Mouse (Mus musculus) embryonic facial prominence, embryonic 10.5 days (tissue): Measurements from ENCODE around the gene Gzmm. TPM values are rescaled to one million over a fixed set of nuclear protein-coding genes. Genes with fewer than 3 reads are reported as not detected.

Experiments used
- DNase-seq: peaks from one replicate; pipeline ENCODE4 v3.0.0-alpha.2; 2017; ENCODE audit warnings: low spot score
- H3K27ac ChIP-seq: fragments of 300-500 bp; sonication (generic); replicated peaks from 2 replicates; pipeline ENCODE4 v1.5.1; 2016; ENCODE audit warnings: mild to moderate bottlenecking
- H3K27me3 ChIP-seq: fragments of 300-500 bp; sonication (generic); replicated peaks from 2 replicates; pipeline ENCODE4 v1.6.1; 2016; ENCODE audit warnings: low read depth, mild to moderate bottlenecking; ENCODE audit not compliant: poor library complexity, severe bottlenecking
- H3K36me3 ChIP-seq: fragments of 300-500 bp; sonication (generic); replicated peaks from 2 replicates; pipeline ENCODE4 v1.6.1; 2016; ENCODE audit warnings: mild to moderate bottlenecking, moderate library complexity
- H3K4me1 ChIP-seq: fragments of 300-500 bp; sonication (generic); 2 replicates; pipeline ENCODE4 v1.6.1; 2016
- H3K4me3 ChIP-seq: fragments of 300-500 bp; sonication (generic); 2 replicates; pipeline ENCODE4 v1.5.1; 2016; ENCODE audit warnings: mild to moderate bottlenecking, moderate library complexity
- H3K9me3 ChIP-seq: fragments of 300-500 bp; sonication (generic); 2 replicates; pipeline ENCODE4 v1.6.1; 2016; ENCODE audit warnings: mild to moderate bottlenecking
- whole genome bisulfite sequencing: fragments of 180-500 bp; shearing (Covaris S2); methylation state at CpG from one replicate; pipeline ENCODE4 v1.1.7; 2016; 5-methylcytosine and 5-hydroxymethylcytosine counted together
- polyA plus RNA-seq: library from polyadenylated mRNA; unstranded; fragments of >200 nt; fragmentation: Nextera tagmentation; extraction: Ambion mirVana; gene quantifications from 2 replicates; pipeline ENCODE4 v1.2.1, GENCODE M21; 2016

The Gzmm gene
- polyA plus RNA-seq, 1 experiment from 2014 or later: 1.5 TPM

DNA sequence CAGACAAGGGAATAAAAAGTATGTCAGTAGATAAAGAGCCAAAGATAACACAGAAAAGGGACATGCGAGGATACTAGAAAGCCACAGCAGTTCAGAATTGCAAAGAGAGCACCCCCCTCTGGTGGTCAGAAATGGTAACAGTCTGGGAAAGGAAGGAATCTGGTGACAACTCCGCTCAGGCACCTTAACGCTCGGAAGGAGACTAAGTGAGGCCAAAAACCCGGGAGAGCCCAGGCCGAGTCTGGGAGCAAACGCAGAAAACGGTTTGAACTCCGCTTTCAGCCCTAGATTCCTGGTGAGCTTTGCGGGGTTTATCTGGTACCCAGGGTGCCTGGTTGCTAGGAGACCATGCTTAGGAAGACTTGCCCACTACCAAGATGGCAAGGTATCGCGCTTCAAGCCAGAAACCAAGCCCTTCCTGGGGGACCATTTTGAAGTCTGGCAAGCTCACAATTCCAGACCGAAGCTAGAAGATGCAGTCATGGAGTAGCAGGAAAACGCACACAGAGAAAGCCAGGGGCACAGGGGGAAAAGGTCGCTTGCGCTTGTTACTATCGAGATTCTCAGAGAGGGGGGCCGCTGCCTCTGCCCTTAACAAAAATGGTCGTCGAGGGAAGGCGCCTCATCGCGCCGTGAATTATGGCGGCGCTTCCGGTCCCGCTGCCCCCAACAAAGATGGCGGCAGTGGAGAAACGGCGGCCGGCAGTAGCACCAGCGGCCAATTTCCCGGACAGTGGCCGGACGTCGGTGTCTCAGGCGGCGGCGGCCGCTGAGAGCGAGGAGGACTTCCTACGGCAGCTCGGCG lies 19.8 kb upstream of the Gzmm start, which contains the start of gene Tpgs1:
Tpgs1 (plus strand) TSS at position 599 of the 805 bp plus-strand sequence.
- peak; percentile 91 for DNase-seq
- 0% methylated on average over 45 of the region's 45 CpGs for WGBS
- no peaks in the 10 kb centered on the region for H3K9me3 ChIP-seq
- peaks cover 21% of the 10 kb centered on the region for H3K36me3 ChIP-seq
- H3K4me1 ChIP-seq: peaks cover 26% of the 10 kb centered on the region
- no peaks in the 10 kb centered on the region; the same call in 1 of the 2 replicates for H3K27me3 ChIP-seq
- H3K27ac ChIP-seq: peak within 1 kb of the TSS; percentile 96
- H3K4me3 ChIP-seq: peak within 1 kb of the TSS; percentile 94

- Histone ChIP-seq H3K36me3 (peaks cover 23% of the 10 kb centered on the region), H3K27me3 (no peaks in the 10 kb centered on the region; the same call in 1 of the 2 replicates), H3K9me3 (no peaks in the 10 kb centered on the region), H3K4me1 (peaks cover 21% of the 10 kb centered on the region), H3K4me3 (peak overlapping the region; percentile 94), H3K27ac (peak overlapping the region; percentile 96)
- DNase-seq: peak; percentile 91
- WGBS: under 1% methylated on average over 47 of the region's 47 CpGs
Measured at GRCm38 (mm10) chr10:79669576-79670057, 19.2 kb upstream of the Gzmm start.

DNA sequence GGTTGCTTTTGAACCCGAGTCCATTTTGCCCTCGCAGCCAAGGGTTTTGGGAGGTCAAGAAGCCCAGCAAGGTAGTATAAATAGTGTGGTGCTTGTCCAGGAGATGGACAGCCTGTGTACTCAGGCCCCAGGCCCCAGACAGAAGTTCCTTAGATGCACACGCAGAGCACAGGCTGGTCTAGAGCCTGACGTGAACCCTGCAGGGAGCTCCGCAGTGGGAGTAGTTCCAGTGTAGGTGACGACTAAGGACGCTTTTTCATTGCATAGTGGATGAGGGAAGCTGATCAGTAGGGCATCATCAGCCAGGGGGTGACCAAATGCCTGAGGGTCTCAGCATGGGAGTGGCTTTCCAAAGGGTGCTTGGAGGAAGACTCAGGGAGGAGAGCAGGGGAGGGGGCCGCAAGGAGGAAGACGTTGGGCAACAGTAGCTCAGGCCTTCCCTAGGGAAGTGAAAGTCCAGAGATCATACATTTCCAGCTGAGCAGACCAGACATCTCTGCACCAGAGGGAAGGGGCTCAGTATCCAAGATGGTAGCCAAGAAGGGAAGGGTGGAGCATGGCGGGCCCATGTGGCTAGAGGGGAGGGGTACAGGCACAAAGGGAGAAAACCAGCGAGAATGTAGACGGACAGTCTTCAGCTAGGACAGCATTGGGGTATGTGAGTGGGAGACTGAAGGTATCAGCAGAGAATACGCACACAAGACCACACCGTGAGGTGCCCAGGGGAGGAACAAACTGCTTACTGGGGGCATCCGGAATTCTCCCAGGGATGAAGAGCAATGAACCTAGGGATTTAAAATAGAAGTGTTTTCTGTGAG lies 18.5 kb upstream of the Gzmm start:
- Histone ChIP-seq H3K9me3 (no peaks in the 10 kb centered on the region), H3K4me1 (peaks cover 22% of the 10 kb centered on the region), H3K27me3 (no peaks in the 10 kb centered on the region; the same call in 1 of the 2 replicates), H3K4me3 (peak overlapping the region; percentile 94), H3K27ac (peak overlapping the region; percentile 96), H3K36me3 (peaks cover 25% of the 10 kb centered on the region)
- WGBS: 34% methylated on average over 15 of the region's 15 CpGs
- no peak for DNase-seq

- H3K36me3 ChIP-seq: peaks cover 37% of the 10 kb centered on the region
- no peaks in the 10 kb centered on the region for H3K9me3 ChIP-seq
- peaks cover 34% of the 10 kb centered on the region for H3K4me1 ChIP-seq
- no peak for DNase-seq
- no peaks in the 10 kb centered on the region for H3K27me3 ChIP-seq
- 0 out of 2 replicates have a peak overlapping the region, but pooled peaks have one; percentile 35 for H3K27ac ChIP-seq
- peak overlapping the region; percentile 94 for H3K4me3 ChIP-seq
- 84% methylated on average over 6 of the region's 6 CpGs for WGBS
Measured at GRCm38 (mm10) chr10:79671396-79672087, 17.3 kb upstream of the Gzmm start.

DNA sequence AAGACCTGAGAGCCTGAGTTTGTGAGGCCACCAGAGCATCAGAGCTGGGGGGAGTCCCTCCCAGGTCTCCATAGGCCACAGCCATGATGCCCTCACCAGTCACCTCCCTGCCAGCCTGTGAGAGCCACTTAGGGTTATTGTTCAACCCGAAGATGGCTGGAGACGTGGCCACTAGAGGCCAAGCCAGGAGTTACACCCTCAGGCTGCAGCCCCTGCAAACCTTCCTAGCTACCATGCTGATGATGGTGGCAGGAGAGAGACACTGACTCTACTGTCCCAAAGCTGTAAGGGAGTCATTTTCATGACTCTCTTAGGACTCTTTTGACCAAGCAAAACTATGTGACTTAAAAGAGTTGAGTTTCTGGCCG lies 16.7 kb upstream of the Gzmm start:
- peaks cover 37% of the 10 kb centered on the region for H3K36me3 ChIP-seq
- 0 out of 2 replicates have a peak overlapping the region, but pooled peaks have one; percentile 2 for H3K4me3 ChIP-seq
- H3K27ac ChIP-seq: no peak overlapping the region

GRCm38 (mm10) chr10:79673054-79673453 lies 15.8 kb upstream of the Gzmm start:
- no peaks in the 10 kb centered on the region for H3K9me3 ChIP-seq
- peaks cover 34% of the 10 kb centered on the region for H3K4me1 ChIP-seq
- H3K4me3 ChIP-seq: no peak overlapping the region
- 89% methylated on average over 3 of the region's 3 CpGs for WGBS
- no peak overlapping the region for H3K27ac ChIP-seq
- peaks cover 37% of the 10 kb centered on the region for H3K36me3 ChIP-seq
- no peaks in the 10 kb centered on the region for H3K27me3 ChIP-seq
- no peak for DNase-seq

More for the DNA sequence above, 16.7 kb upstream of the Gzmm start:
- peaks cover 34% of the 10 kb centered on the region for H3K4me1 ChIP-seq
- H3K27me3 ChIP-seq: no peaks in the 10 kb centered on the region
- no peaks in the 10 kb centered on the region for H3K9me3 ChIP-seq
- 69% methylated on average over 3 of the region's 3 CpGs for WGBS
- no peak for DNase-seq

- peaks cover 29% of the 10 kb centered on the region for H3K4me1 ChIP-seq
- H3K9me3 ChIP-seq: no peaks in the 10 kb centered on the region
- peaks cover 37% of the 10 kb centered on the region for H3K36me3 ChIP-seq
- H3K27me3 ChIP-seq: no peaks in the 10 kb centered on the region
- H3K4me3 ChIP-seq: no peak overlapping the region
- peak overlapping the region; percentile 14; the same call in 1 of the 2 replicates for H3K27ac ChIP-seq
- WGBS: 52% methylated on average over 44 of the region's 44 CpGs
- DNase-seq: peak; percentile 33
Measured at GRCm38 (mm10) chr10:79675346-79676035, 13.3 kb upstream of the Gzmm start.

DNA sequence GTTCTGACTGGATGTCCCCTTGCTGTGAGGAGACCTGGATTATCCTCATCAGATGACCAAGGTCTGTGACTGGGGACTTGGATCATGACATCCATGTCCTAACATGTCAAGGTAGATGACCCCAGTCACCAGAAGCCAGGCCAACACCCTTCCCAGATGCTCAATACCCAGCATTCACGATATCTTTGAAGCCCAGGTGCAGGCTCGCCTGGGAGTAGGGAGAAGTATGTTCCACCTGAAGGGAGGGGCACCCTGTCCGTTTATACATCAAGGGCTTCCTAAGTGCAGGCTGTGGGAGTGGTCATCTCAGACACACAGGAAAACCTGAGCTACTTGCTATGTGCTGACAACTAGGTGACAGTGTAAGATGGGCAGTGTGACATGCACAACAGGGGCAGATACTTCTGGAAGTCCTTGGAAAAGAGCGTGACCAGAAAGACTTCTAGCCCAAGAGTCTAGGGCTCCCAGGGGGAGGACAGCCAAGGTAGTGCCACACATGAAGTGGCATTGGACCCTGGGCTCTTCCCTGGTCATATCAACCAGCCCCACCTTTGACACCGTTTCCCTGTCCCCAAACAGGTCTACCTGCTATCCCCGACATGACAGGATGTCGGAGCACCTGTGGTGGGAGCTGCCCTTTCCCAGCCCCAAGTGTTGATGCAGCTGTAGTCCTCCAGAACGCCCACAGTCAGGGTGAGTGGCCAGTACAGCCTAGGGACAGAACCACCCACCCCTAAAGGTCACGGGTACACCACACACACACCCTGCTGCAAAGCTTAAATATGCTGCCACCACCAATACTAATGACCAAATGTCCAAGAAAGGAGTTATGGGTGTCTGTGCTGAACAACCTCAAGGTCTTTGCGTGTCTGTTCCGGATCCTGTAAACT lies 8.0 kb upstream of the Gzmm start:
- H3K4me3 ChIP-seq: peak overlapping the region; percentile 67
- WGBS: 37% methylated on average over 11 of the region's 11 CpGs
- H3K27ac ChIP-seq: peak overlapping the region; percentile 82
- no peaks in the 10 kb centered on the region for H3K9me3 ChIP-seq
- no peak for DNase-seq
- H3K36me3 ChIP-seq: peaks cover 30% of the 10 kb centered on the region
- H3K27me3 ChIP-seq: no peaks in the 10 kb centered on the region
- H3K4me1 ChIP-seq: peaks cover 32% of the 10 kb centered on the region

DNA sequence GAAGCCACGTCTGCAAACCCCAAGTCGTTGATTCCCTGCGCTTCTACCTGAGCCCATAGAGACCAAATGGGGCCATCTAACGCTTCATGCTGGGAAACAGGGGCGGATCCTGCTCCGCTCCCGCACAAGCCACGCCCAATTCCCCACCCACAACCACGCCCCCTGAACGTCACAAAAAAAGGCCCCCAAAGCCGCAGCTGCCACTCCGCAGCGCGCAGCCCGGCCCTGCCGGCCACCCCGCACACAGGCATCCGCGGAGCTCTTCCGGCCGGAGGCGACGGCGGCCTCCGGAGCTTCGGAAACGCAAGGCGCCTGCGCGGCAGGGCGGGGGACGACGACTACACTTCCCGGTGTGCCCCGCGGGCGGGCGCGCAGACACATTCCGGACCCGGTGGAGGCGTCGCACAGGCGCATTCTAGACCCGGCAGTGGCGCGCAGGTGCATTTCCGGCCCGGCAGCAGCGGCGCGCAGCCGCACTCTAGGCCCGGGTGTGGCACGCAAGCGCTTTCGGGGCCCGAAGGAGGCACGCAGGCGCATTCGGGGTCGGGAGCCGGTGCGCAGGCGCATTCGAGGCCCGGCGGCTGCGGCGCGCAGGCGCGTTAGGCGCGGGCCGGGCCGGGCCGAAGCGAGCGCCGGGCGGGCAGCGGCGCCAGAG lies 7.1 kb upstream of the Gzmm start, which contains the start of gene Cdc34:
Cdc34 (plus strand) TSS at position 605 of the 655 bp plus-strand sequence.
- H3K36me3 ChIP-seq: peaks cover 33% of the 10 kb centered on the region
- no peaks in the 10 kb centered on the region for H3K27me3 ChIP-seq
- H3K9me3 ChIP-seq: no peaks in the 10 kb centered on the region
- peaks cover 26% of the 10 kb centered on the region for H3K4me1 ChIP-seq
- peak within 1 kb of the TSS; percentile 67 for H3K4me3 ChIP-seq
- peak; percentile 100 for DNase-seq
- H3K27ac ChIP-seq: peak within 1 kb of the TSS; percentile 82
- under 1% methylated on average over 84 of the region's 84 CpGs for WGBS

DNA sequence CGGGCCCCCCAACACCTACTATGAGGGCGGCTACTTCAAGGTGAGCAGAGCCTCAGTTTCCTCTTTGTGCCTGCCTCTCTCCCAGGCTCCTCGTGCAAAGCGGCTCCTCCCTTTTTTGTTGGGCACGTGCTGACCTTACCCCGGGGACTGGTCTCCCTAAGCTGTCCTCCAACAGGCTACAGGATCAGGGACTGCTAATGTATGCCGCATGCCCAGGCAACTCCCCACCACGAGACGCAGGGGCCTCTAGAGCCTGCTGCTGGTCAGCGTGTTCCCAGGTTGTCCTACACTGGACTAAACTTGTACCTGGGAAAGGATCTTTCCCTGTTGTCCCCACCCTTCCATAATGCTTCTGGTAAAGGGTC lies 6.3 kb upstream of the Gzmm start:
- H3K36me3 ChIP-seq: peaks cover 41% of the 10 kb centered on the region
- no peak for DNase-seq
- 0% methylated on average over 10 of the region's 10 CpGs for WGBS
- H3K27ac ChIP-seq: peak overlapping the region; percentile 82
- H3K27me3 ChIP-seq: no peaks in the 10 kb centered on the region
- peak overlapping the region; percentile 67 for H3K4me3 ChIP-seq
- peaks cover 26% of the 10 kb centered on the region for H3K4me1 ChIP-seq
- H3K9me3 ChIP-seq: no peaks in the 10 kb centered on the region
